Mouse (Mus musculus): ENCODE results near the gene Mapk1ip1.

DNA sequence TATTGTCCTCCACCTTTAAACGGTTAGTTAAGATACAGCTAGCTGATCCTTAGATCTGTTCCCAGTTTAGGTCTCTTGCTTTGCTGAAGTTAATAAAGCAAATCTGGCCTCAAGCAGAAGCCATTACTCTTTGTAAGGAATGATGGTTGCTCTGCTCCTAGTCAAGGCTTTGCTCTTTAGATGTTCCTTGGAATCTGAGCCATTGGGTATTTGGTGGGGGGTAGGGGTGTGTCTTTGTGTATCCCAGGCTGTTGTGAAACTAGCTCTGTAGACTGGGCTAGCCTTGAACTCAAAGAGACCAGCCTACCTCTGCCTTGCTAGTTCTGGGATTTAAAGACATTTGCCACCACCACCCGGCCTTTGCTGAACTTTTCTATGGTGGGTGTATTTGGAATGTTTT, 8.1 kb upstream of the Mapk1ip1 start:
- no peak for TF ChIP-seq CTCF (IDR thresholded peaks at IDR 0.05; ENCODE audit: extremely low read depth, insufficient read depth, low read length)
- TF ChIP-seq POLR2A (IDR thresholded peaks at IDR 0.05; ENCODE audit: extremely low read depth, insufficient read depth, low read length), result no peak
